Mouse (Mus musculus) myocyte (in vitro differentiated cells): Measurements from ENCODE around the gene Gp1bb.

ENCODE experiments used
- MAX ChIP-seq: IDR thresholded peaks from one replicate; pipeline ENCODE4 v1.6.1; 2011; ENCODE audit warnings: low read depth, mild to moderate bottlenecking, control low read depth
- POLR2A ChIP-seq: IDR thresholded peaks from one replicate; pipeline ENCODE4 v1.6.1; 2011; ENCODE audit warnings: low read depth, mild to moderate bottlenecking, control low read depth, moderate library complexity; ENCODE audit not compliant: insufficient read length
- POLR2AphosphoS2 ChIP-seq: IDR thresholded peaks from one replicate; pipeline ENCODE4 v1.6.1; 2011; ENCODE audit warnings: low read depth, control low read depth; ENCODE audit not compliant: insufficient read length
- TCF12 ChIP-seq: IDR thresholded peaks from one replicate; pipeline ENCODE4 v1.6.1; 2011; ENCODE audit warnings: mild to moderate bottlenecking, control low read depth; ENCODE audit not compliant: poor library complexity, insufficient read depth, severe bottlenecking

DNA sequence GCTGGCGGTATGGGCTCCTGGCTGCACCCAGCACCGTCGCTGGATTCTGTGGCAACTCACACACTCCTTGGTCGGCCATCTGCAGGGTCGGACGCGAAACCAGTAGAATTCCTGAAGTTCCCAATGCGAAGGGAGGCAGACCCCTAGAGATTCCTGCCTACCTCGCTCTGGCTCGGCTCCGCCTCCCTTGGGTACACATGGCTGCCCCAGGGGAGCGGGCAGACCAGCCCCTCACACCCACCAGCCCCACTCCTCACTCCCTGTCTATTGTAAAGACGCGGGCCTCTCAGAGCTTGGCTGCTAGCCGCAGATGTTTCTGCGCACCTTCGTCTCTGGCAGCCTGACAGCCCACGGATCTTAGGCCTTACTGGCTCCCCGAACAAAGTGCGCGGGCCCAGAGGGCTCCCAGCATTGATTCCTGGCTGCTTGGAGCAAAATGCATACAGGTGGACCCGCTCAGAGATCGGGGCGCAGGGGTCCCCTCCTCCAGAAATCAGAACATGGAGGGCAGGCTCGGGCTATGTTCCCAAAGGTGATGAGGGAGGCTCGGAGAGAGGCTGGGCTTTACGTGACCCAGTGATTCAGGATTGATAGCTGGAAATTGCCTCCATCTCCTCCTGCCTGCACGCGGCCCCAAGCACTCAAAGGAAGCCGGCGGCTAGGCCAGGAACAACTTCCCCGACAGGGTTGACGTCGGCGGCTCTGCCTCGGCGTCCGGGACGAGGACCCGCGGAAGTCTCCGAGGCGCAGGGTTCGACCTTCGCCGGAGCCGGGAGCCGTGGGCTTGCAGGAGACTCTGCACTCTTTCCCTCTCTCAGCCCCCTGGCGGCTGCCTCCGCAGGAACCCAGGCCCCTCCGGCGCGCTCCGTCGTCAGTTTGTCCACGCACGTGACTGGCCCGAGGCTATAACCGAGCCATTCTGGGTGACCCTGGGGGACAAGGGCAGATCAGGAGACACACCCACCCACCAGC, 30.9 kb downstream of the Gp1bb start:
- TF ChIP-seq POLR2A: no peak
- TF ChIP-seq MAX: no peak
- TF ChIP-seq POLR2AphosphoS2: no peak
- TF ChIP-seq TCF12: no peak
